Mouse (Mus musculus): ENCODE results near the gene Wdr26. TPM values are rescaled to one million over a fixed set of nuclear protein-coding genes. Genes with fewer than 3 reads are reported as not detected.

The Wdr26 gene
- polyA plus RNA-seq, 1 experiment from 2014 or later, result 128 TPM

GRCm38 (mm10) chr1:181227804-181228203 lies 16.0 kb upstream of the Wdr26 start:
- ChIA-PET CTCF (no interaction called here), POLR2A (interaction anchor here (1.1 to 3.1 kb wide), 2 partner anchors 10 to 15 kb away, joined by 3 to 16 read pairs; partner anchors contain the start of gene Wdr26)
- no peak for TF ChIP-seq CTCF (IDR thresholded peaks at IDR 0.05)
- no peaks in the 10 kb centered on the region for H3K27me3 ChIP-seq
- in situ Hi-C loops (cut with MboI; ENCODE audit: low pct_unique_long_range_greater_than_20kb), result loop anchor here (10.0 kb wide), 1 partner anchor 1927 kb away; no protein-coding TSS in a partner anchor
- DNase-seq (ENCODE audit: low read depth, low spot score) (no peak), ATAC-seq (no peak)

DNA sequence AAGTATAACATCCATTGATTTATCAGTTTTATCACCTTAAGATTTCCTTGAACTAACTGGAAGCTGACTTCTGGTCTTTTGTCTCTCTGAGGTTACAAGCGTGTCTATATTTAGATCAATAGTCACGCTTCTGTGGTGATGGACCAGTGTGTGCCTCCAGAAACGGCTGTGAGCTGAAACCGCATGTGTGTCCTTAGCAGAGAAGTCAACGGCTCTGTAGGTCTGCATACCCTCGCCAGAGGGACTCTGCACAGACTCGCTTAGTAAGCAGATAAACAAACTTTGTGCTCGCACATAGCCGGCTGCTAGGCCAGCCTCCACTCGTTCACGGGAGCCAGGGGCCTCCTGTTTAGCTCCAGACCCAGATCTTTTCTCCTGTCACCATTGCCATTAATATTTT lies 15.0 kb upstream of the Wdr26 start:
- POLR2A ChIA-PET, result interaction anchor here (3.1 kb wide), 1 partner anchor 14 kb away, joined by 16 read pairs; the partner anchor contains the start of gene Wdr26
- CTCF ChIA-PET, result no interaction called here
- no peaks in the 10 kb centered on the region for H3K27me3 ChIP-seq
- ATAC-seq (no peak), DNase-seq (ENCODE audit: low read depth, low spot score) (no peak)
- no peak for TF ChIP-seq CTCF (IDR thresholded peaks at IDR 0.05)
- in situ Hi-C loops (cut with MboI; ENCODE audit: low pct_unique_long_range_greater_than_20kb), result loop anchor here (10.0 kb wide), 1 partner anchor 1928 kb away; no protein-coding TSS in a partner anchor

- no peak for ATAC-seq
- TF ChIP-seq CTCF (IDR thresholded peaks at IDR 0.05), result no peak
- no peaks in the 10 kb centered on the region for H3K27me3 ChIP-seq
- POLR2A ChIA-PET, result no interaction called here
- no peak for DNase-seq (ENCODE audit: low read depth, low spot score)
- in situ Hi-C loops (cut with MboI; ENCODE audit: low pct_unique_long_range_greater_than_20kb), result loop anchor here (10.0 kb wide), 1 partner anchor 1930 kb away; no protein-coding TSS in a partner anchor
- CTCF ChIA-PET, result no interaction called here
Observed at GRCm38 (mm10) chr1:181225281-181225680, 13.5 kb upstream of the Wdr26 start.

- H3K27me3 ChIP-seq, result no peaks in the 10 kb centered on the region
- ATAC-seq (no peak), DNase-seq (ENCODE audit: low read depth, low spot score) (no peak)
- no peak for TF ChIP-seq CTCF (IDR thresholded peaks at IDR 0.05)
- CTCF ChIA-PET, result no interaction called here
- POLR2A ChIA-PET, result no interaction called here
- in situ Hi-C loops (cut with MboI; ENCODE audit: low pct_unique_long_range_greater_than_20kb), result loop anchor here (10.0 kb wide), 1 partner anchor 1933 kb away; no protein-coding TSS in a partner anchor
Observed at GRCm38 (mm10) chr1:181222041-181222440, 10.2 kb upstream of the Wdr26 start.

GRCm38 (mm10) chr1:181216315-181216714 lies 4.5 kb upstream of the Wdr26 start:
- CTCF ChIA-PET, result no interaction called here

GRCm38 (mm10) chr1:181214296-181215035 lies 2.7 kb upstream of the Wdr26 start:
- in situ Hi-C loops (cut with MboI; ENCODE audit: low pct_unique_long_range_greater_than_20kb), result no loop called here
- ChIA-PET POLR2A (interaction anchor here (1.1 to 3.6 kb wide), 2 partner anchors 13 to 66 kb away, joined by 3 to 16 read pairs; no protein-coding TSS in a partner anchor), CTCF (interaction anchor here (0.7 to 1.1 kb wide), 2 partner anchors 59 to 65 kb away, joined by 3 read pairs; no protein-coding TSS in a partner anchor)
- no peak for TF ChIP-seq CTCF (IDR thresholded peaks at IDR 0.05)
- ATAC-seq (no peak), DNase-seq (ENCODE audit: low read depth, low spot score) (no peak)
- no peaks in the 10 kb centered on the region for H3K27me3 ChIP-seq

More at GRCm38 (mm10) chr1:181216315-181216714, 4.5 kb upstream of the Wdr26 start:
- ATAC-seq (no peak), DNase-seq (ENCODE audit: low read depth, low spot score) (no peak)
- in situ Hi-C loops (cut with MboI; ENCODE audit: low pct_unique_long_range_greater_than_20kb), result no loop called here
- POLR2A ChIA-PET, result no interaction called here
- no peak for TF ChIP-seq CTCF (IDR thresholded peaks at IDR 0.05)
- no peaks in the 10 kb centered on the region for H3K27me3 ChIP-seq

- in situ Hi-C loops (cut with MboI; ENCODE audit: low pct_unique_long_range_greater_than_20kb), result no loop called here
- no peak for TF ChIP-seq CTCF (IDR thresholded peaks at IDR 0.05)
- DNase-seq (ENCODE audit: low read depth, low spot score) (no peak), ATAC-seq (peak; percentile 45)
- no peaks in the 10 kb centered on the region for H3K27me3 ChIP-seq
- ChIA-PET POLR2A (interaction anchor here (1.2 to 3.6 kb wide), 3 partner anchors 16 to 23 kb away, joined by 3 to 16 read pairs (median 13); no protein-coding TSS in a partner anchor), CTCF (no interaction called here)
Observed at GRCm38 (mm10) chr1:181211403-181211919, 340 bp downstream of the Wdr26 start.

DNA sequence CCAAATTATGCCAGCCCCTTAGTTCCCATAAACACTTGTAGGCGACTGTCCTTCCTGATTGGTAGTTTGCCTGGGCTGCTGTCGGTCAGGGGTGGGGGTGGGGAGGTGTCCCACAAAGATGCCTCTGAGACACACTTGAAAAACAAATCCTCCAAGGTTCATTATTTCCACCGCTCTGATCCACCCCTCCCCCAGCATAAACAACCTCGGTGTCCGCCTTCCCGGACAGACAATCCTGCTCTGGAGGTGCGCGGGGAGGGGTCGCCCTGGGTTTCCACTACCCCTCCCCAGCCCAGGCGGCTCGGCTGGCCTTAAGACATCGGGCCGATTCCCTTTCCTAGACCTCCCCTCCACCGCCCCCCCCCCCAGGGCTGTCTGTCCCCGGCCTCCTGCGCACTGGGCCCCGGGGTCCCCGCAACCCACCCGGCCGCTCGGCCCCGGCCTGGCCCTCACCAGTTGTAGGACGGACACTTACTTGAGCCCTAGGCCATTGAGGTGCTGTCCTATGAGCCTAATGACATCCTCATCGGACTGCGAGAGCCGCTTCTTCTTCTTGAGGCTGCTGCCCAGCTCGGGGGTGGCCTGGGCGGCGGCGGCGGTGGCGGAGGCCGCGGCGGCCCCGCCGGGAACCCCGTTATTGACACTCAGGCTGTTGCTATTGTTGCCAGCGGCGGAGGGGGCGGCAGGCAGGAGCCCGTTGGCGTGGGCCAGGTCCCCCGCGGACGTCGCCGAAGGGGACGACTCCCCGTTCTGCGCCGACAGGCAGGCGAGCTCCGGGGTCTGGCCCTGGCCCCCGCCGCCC lies 999 bp downstream of the Wdr26 start:
- CTCF ChIA-PET, result interaction anchor here (1.6 kb wide), 1 partner anchor 15 kb away, joined by 5 read pairs; no protein-coding TSS in a partner anchor
- DNase-seq (ENCODE audit: low read depth, low spot score), result no peak

GRCm38 (mm10) chr1:181210147-181210546 lies 1.7 kb downstream of the Wdr26 start:
- ChIA-PET POLR2A (interaction anchor here (0.6 to 3.1 kb wide), 4 partner anchors 20 to 1310 kb away, joined by 3 to 13 read pairs (median 4); no protein-coding TSS in a partner anchor), CTCF (interaction anchor here (1.6 kb wide), 1 partner anchor 15 kb away, joined by 5 read pairs; no protein-coding TSS in a partner anchor)
- DNase-seq (ENCODE audit: low read depth, low spot score) (no peak), ATAC-seq (no peak)
- in situ Hi-C loops (cut with MboI; ENCODE audit: low pct_unique_long_range_greater_than_20kb), result no loop called here
- TF ChIP-seq CTCF (IDR thresholded peaks at IDR 0.05), result no peak
- no peaks in the 10 kb centered on the region for H3K27me3 ChIP-seq

More for the DNA sequence above, 999 bp downstream of the Wdr26 start:
- peak; percentile 30 for ATAC-seq
- POLR2A ChIA-PET, result interaction anchor here (0.6 to 3.1 kb wide), 3 partner anchors 22 to 1309 kb away, joined by 3 to 13 read pairs (median 3); no protein-coding TSS in a partner anchor
- no peaks in the 10 kb centered on the region for H3K27me3 ChIP-seq
- TF ChIP-seq CTCF (IDR thresholded peaks at IDR 0.05), result no peak
- in situ Hi-C loops (cut with MboI; ENCODE audit: low pct_unique_long_range_greater_than_20kb), result no loop called here

DNA sequence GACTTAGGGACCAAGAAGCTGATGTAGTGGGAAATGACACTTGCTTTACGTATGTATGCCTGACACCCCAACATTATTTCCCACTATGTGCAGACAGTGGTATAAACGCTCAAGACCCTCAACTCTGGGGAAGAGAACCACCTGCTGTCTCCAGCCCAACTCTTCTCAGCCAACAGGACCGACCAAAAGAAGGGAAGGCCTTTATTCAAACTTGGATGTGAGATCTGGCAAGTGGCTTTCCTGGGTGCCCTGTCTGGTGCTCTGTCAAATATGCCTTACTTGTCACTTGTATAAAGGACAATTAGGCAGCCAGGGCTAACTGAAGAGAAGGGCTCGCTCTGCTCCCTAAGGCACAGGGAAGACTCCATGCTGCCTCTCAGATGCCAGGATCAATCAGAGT lies 12.4 kb downstream of the Wdr26 start:
- no peak for ATAC-seq

More for the DNA sequence above, 12.4 kb downstream of the Wdr26 start:
- CTCF ChIA-PET, result no interaction called here
- in situ Hi-C loops (cut with MboI; ENCODE audit: low pct_unique_long_range_greater_than_20kb), result no loop called here
- no peak for DNase-seq (ENCODE audit: low read depth, low spot score)
- no peaks in the 10 kb centered on the region for H3K27me3 ChIP-seq
- TF ChIP-seq CTCF (IDR thresholded peaks at IDR 0.05), result no peak
- POLR2A ChIA-PET, result no interaction called here

Data from Patski (cell line).